Mouse (Mus musculus): ENCODE measurements at regions not wholly inside any gene's neighbourhood (a gene's known extent, or its start where the extent isn't known, plus 50 kb on each side); places are given as distances from the start of the nearest gene placed in this dataset.

DNA sequence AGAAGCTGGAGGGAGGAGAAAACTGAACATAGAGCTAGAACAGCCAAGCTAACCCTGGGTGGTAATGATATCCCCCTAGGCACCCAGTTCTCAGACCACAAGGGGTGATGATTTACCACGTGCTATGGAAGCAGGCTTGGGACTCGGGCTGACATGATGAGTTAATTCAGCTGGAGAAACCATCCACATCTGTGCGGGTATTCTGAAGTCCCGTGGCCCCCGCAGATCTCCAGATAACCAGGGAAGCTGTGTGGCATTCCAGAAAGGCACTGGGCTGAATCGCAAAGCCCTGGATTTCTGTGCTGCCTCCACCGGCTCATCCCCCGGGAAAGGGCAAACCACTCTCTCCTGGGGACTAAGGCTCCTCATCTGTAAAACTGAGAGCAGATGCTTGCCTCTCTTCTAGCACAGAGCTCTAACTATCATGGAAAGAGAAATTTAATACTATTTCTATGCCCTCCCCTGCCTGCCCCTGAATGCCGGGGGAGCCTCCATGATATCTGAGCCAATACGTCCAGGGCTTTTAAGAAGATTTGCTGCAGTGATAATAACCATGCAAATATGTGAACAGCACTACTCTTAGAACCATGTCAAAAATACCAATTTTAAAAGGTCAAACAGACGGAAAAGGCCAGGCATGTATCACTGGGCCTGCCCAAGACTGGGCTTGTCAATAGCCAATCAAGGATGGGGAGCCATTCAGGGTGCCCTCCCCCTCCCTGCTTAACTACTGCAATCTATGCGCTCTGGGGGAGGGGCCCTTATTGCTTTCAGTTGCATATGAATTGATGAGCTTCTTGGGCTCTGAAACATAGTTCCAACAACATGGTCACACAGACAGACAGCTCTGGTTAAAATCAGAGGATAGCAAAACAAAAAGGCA lies 255.5 kb downstream of the Sox4 start:
- Histone ChIP-seq H3K4me3 (ENCODE audit: insufficient read depth, low read length) (no peak overlapping the region), H3K4me1 (ENCODE audit: control insufficient read depth, insufficient read depth, low read length) (no peaks in the 10 kb centered on the region), H3K27ac (ENCODE audit: insufficient read depth, low read length) (no peak overlapping the region)
- TF ChIP-seq POLR2A (IDR thresholded peaks at IDR 0.05; ENCODE audit: extremely low read depth, insufficient read depth, low read length) (no peak), CTCF (IDR thresholded peaks at IDR 0.05; ENCODE audit: extremely low read depth, insufficient read depth, low read length) (no peak)

DNA sequence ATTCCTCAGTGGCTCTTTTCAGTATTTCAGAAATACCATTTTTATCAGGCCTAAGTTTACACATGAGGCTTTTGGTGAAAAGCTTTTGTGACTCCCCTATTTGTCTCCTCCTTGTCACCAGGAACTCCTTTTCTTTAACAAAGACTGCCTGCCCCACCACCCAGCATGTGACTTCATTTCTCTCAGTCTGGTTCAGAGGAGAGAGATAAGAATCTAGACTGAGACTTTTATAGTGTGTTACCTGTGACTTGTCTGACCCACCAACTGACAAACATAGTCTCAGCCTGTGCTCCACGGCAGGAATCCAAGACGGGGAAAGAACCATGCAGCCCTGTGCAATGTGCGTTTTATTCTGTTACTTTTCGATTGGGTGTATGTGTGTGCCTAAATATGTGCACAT lies 260.4 kb downstream of the Sox4 start:
- no peak overlapping the region for H3K4me3 ChIP-seq (ENCODE audit: insufficient read depth, low read length)
- H3K27ac ChIP-seq (ENCODE audit: insufficient read depth, low read length): no peak overlapping the region
- TF ChIP-seq POLR2A (IDR thresholded peaks at IDR 0.05; ENCODE audit: extremely low read depth, insufficient read depth, low read length): no peak
- TF ChIP-seq CTCF (IDR thresholded peaks at IDR 0.05; ENCODE audit: extremely low read depth, insufficient read depth, low read length): no peak
- H3K4me1 ChIP-seq (ENCODE audit: control insufficient read depth, insufficient read depth, low read length): no peaks in the 10 kb centered on the region

DNA sequence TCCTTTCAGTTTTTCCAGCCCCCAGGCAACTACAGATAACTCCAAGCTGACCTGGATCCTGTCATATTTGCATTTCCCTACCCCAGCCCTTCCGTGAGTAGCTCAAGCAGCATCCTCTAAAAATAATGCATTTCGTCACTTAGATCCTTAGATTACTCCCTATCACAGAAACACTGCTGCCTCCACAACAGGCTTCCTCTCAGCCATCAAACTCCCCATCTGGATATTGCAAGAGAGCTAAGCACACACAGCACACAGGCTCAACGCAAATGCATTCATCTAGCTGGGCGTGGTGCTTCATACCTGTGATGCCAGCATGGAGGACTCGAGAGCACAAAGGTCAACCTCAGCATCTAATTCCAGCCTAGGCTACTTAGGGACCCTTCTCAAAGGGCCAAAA lies 260.9 kb downstream of the Sox4 start:
- Histone ChIP-seq H3K4me1 (ENCODE audit: control insufficient read depth, insufficient read depth, low read length) (no peaks in the 10 kb centered on the region), H3K4me3 (ENCODE audit: insufficient read depth, low read length) (no peak overlapping the region), H3K27ac (ENCODE audit: insufficient read depth, low read length) (no peak overlapping the region)
- TF ChIP-seq CTCF (IDR thresholded peaks at IDR 0.05; ENCODE audit: extremely low read depth, insufficient read depth, low read length): no peak
- TF ChIP-seq POLR2A (IDR thresholded peaks at IDR 0.05; ENCODE audit: extremely low read depth, insufficient read depth, low read length): no peak

DNA sequence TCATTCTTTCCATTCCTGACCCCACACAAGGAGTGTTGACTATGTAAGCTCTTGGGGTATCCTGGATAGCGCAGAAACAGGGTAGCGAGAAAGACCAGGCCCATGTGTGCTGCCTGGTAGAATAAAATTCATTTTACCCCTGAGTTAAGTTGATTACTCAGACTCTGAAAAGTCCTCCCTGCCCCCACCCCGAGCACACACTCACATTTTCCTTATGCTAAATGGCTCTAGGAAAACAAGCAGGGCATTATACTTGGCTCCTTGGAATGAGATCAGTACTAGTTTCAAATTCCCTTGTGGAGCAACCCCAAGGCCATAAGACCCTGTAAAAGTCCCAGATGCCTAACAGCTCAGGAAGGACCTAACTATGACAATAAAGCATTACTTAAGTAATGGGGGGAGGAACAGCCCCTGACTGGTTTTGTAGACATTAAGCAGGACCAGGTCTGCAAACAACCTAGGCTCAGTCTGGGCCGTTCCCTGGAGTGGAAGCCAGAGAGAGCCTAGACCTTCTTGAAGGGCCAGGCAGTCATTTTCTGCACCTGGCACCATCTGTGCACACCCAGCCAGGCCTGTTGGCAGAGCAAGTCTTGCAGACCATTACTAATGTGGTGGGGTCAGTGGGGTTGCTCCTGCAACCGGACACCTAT lies 262.9 kb downstream of the Sox4 start:
- Histone ChIP-seq H3K4me1 (ENCODE audit: control insufficient read depth, insufficient read depth, low read length) (no peaks in the 10 kb centered on the region), H3K4me3 (ENCODE audit: insufficient read depth, low read length) (no peak overlapping the region), H3K27ac (ENCODE audit: insufficient read depth, low read length) (no peak overlapping the region)
- no peak for TF ChIP-seq CTCF (IDR thresholded peaks at IDR 0.05; ENCODE audit: extremely low read depth, insufficient read depth, low read length)

DNA sequence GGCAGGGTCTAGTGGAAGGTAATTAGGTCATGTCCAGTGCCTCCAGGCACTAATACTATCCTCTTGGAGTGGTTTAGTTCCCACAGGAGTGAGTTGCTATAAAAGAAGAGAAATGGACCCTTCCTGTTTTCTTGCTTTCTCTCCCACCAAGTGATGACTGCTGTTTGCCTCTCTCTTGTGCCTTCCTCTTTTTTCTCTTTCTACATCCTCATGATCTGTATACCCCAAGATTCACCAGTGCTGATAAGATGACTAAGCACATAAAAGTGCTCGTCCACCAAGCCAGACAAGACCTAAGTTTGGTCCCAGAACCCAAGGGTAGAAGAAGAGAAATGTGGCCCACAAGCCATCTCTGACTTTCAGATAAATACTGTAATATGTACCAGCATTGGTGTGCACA lies 265.7 kb downstream of the Sox4 start:
- no peaks in the 10 kb centered on the region for H3K4me1 ChIP-seq (ENCODE audit: control insufficient read depth, insufficient read depth, low read length)
- no peak overlapping the region for H3K27ac ChIP-seq (ENCODE audit: insufficient read depth, low read length)
- no peak overlapping the region for H3K4me3 ChIP-seq (ENCODE audit: insufficient read depth, low read length)
- TF ChIP-seq CTCF (IDR thresholded peaks at IDR 0.05; ENCODE audit: extremely low read depth, insufficient read depth, low read length): no peak
- TF ChIP-seq POLR2A (IDR thresholded peaks at IDR 0.05; ENCODE audit: extremely low read depth, insufficient read depth, low read length): no peak

DNA sequence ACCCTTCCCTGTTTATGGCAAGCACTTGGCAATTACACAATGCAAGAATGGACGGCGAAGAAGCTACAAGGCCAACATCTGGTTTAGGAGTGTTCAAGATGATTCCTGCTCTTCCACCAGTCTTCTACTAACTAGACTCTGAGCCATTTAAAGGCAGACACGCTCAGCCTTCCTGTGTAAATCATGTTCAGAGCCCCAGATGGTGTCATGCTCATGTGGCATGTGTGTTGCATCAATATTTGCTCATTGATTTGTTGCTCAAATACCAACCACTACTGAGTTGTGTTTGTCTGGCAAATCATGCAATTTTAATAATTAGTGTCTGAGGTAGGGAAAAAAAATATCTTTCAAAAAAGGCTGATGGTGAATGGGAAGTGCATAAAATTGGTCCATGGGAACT lies 269.2 kb downstream of the Sox4 start:
- no peak overlapping the region for H3K4me3 ChIP-seq (ENCODE audit: insufficient read depth, low read length)
- no peak for TF ChIP-seq POLR2A (IDR thresholded peaks at IDR 0.05; ENCODE audit: extremely low read depth, insufficient read depth, low read length)
- no peak for TF ChIP-seq CTCF (IDR thresholded peaks at IDR 0.05; ENCODE audit: extremely low read depth, insufficient read depth, low read length)
- H3K4me1 ChIP-seq (ENCODE audit: control insufficient read depth, insufficient read depth, low read length): no peaks in the 10 kb centered on the region
- H3K27ac ChIP-seq (ENCODE audit: insufficient read depth, low read length): no peak overlapping the region

DNA sequence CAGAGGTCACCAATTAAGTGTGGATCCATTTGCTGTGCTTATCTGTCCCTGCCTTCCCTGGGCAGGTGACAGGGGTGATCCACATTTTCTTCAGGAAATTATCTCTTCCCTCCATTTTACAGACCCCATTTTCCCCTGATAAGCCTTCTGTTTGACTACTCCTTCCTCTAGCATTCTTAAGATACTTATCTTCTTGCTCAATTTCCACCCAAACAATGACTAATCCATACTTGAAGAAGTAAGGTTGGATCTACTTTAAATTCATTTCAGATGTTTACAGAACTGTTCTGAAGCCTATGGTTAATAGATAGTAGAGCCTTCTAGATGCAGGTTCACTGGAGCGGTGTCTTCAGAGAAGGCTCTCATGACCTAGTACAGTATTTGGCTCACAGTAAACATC lies 273.2 kb downstream of the Sox4 start:
- no peak overlapping the region for H3K27ac ChIP-seq (ENCODE audit: insufficient read depth, low read length)
- no peak overlapping the region for H3K4me3 ChIP-seq (ENCODE audit: insufficient read depth, low read length)
- TF ChIP-seq CTCF (IDR thresholded peaks at IDR 0.05; ENCODE audit: extremely low read depth, insufficient read depth, low read length) (no peak), POLR2A (IDR thresholded peaks at IDR 0.05; ENCODE audit: extremely low read depth, insufficient read depth, low read length) (no peak)
- no peaks in the 10 kb centered on the region for H3K4me1 ChIP-seq (ENCODE audit: control insufficient read depth, insufficient read depth, low read length)

DNA sequence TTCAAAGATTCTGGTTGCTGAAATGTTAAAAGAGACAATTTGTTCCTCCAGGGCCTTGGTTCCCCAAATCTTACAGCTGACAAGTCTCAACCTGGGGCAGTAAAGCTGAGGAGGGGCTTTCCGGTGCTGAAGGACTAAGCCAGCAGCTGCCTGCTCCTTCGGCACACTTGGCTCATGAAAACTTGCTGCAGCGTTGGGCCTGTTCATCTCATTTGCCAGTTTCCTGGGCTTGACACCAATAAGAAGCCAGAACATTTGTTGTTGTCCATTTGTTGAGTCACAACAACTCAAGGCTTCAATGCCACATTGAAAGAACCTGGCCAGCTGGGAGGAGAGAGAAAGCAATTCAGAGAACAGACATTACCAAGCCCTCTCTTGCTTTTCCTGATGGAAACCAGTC lies 279.9 kb downstream of the Sox4 start:
- no peak overlapping the region for H3K27ac ChIP-seq (ENCODE audit: insufficient read depth, low read length)
- no peaks in the 10 kb centered on the region for H3K4me1 ChIP-seq (ENCODE audit: control insufficient read depth, insufficient read depth, low read length)
- TF ChIP-seq POLR2A (IDR thresholded peaks at IDR 0.05; ENCODE audit: extremely low read depth, insufficient read depth, low read length) (no peak), CTCF (IDR thresholded peaks at IDR 0.05; ENCODE audit: extremely low read depth, insufficient read depth, low read length) (no peak)
- no peak overlapping the region for H3K4me3 ChIP-seq (ENCODE audit: insufficient read depth, low read length)

DNA sequence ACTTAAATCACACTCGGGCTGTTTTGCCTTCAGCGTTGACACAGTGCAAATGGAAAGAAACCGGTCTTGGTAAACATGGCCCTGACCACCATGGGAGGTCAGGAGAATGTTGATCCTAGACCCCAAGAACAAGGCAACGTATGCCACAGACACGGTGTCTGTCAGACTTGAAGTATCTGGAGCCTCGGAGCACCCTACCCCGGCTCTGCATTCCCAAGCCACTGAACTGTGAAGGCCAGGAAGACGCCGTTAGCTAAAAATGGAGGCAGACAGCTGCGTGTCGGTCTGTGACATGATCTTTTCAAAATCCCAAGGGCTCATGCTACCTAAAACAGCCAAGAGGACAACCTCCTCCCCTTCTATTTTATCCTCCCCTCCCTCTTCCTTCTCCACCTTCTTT lies 282.0 kb downstream of the Sox4 start:
- TF ChIP-seq POLR2A (IDR thresholded peaks at IDR 0.05; ENCODE audit: extremely low read depth, insufficient read depth, low read length): no peak
- TF ChIP-seq CTCF (IDR thresholded peaks at IDR 0.05; ENCODE audit: extremely low read depth, insufficient read depth, low read length): no peak
- H3K4me3 ChIP-seq (ENCODE audit: insufficient read depth, low read length): no peak overlapping the region
- H3K4me1 ChIP-seq (ENCODE audit: control insufficient read depth, insufficient read depth, low read length): no peaks in the 10 kb centered on the region
- no peak overlapping the region for H3K27ac ChIP-seq (ENCODE audit: insufficient read depth, low read length)

Measured in cortical plate, adult 2 months (tissue).